Mouse (Mus musculus) right cerebral cortex, adult 2 months (tissue): ENCODE measurements at regions not wholly inside any gene's neighbourhood (a gene's known extent, or its start where the extent isn't known, plus 50 kb on each side); places are given as distances from the start of the nearest gene placed in this dataset.
A peak's percentile ranks its signal among the peaks of the same experiment; 100 is the strongest.

Experiments used
- DNase-seq, 2 experiments: peaks; one replicate each; pipeline ENCODE4 v3.0.0; 2021 to 2022; ENCODE audit warnings: low spot score in 2 of 2

DNA sequence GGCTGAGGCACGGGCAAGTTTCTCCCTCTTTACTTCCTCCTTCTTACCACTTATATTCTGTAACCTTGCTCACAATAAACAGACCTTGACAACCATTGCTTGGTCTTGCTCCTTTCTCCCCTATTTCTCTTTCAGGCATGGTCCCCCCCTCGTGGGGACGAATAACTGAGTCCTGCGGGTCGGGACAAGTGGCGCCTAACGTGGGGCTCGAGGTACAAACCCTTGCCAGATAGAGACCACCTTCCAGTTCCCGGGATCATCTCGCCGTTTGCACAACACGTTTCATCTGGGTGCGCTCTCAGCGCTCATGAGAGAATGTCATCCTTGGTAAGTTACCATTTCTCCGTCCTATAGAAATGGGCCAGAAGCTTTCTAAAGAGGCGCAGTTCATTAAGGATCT, 79.6 kb upstream of the Foxn3 start:
- no peak for DNase-seq

GRCm38 (mm10) chr12:99642131-99642895, 78.9 kb upstream of the Foxn3 start:
- DNase-seq, result no peak

GRCm38 (mm10) chr12:99641278-99641677, 77.9 kb upstream of the Foxn3 start:
- peak; percentile 39 to 41 for DNase-seq

DNA sequence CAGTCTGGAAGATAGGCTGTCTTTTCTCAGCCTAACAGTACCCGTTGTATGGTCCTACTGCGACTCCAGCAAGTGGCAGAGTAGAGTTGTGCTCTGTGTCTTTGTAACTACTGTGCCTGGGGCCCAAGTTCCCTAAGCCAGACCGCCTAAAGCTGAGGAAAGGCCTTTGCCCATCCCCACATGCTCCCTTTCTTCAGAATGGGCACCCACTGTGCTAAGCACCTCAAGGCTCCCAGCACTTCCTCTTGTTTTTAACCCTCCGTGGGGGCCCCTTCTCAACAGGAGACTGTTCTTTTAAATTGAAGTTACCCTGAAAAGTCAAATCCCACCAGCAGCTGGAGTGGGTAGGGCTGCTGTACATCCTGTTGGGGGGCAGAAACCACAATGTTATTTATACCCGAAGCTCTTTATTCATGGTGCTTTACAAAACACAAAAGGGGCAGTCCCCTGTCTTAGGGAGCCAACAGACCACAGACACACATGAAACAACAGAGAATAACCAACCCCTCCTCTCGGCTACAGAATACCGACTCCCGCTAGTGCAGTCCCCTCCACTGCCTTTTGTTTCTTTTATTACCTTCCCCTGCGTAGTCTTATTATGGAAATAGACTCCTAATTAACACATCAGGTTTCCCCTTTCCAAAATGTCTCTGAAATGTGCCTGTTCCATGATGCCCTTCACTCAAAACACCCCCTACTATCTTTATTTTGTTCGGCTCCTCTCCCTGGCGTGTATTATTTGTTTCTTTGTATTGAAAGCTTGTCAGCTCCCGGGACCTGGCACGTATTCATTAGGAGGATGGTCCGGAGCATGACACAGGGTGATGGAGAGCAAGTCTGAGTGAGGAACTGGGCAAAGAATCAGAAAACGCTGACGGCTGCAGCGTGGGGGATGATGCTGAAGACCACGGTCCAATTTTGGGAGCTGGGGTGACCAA, 77.1 kb upstream of the Foxn3 start:
- peak in 1 of 2 experiments; percentile 9 for DNase-seq

DNA sequence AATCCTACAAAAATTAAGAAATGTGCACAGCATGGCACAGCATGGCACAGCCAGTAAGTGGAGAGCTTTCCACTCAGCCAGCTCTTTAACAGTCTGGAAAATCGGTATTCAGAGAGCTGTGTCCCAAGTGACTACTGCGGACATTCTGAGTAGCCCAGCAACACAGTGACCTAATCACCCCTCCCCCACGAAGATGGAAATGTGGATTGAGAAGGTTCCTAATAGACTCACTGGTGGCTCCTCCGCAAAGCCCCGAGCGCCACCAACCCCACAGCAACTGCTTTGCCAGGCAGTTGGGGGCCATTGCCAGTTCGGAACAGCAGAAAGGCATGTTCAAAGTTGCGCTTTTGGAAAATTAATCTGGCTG, 76.4 kb upstream of the Foxn3 start:
- peak; percentile 35 to 39 for DNase-seq

DNA sequence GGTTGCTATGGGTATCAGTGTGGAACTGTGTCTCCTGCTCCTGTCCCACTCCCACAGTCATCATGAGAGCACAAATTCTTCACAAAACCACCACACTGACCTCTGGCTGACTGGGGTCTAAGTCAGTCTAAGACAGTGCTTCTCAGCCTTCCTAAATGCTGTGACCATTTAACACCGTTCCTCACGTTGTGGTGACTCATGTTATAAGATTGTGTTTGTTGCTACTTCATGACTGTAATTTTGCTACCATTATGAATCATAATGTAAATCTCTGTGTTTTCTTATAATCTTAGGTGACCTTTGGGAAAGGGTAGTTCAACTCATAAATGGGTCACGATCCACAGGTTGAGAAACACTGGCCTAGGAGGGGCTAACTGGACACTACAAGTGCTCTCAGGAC, 75.7 kb upstream of the Foxn3 start:
- no peak for DNase-seq

- no peak for DNase-seq
These were observed 74.6 kb upstream of the Foxn3 start for GRCm38 (mm10) chr12:99637986-99638385.

GRCm38 (mm10) chr12:99636234-99636633, 72.9 kb upstream of the Foxn3 start:
- DNase-seq, result no peak

DNA sequence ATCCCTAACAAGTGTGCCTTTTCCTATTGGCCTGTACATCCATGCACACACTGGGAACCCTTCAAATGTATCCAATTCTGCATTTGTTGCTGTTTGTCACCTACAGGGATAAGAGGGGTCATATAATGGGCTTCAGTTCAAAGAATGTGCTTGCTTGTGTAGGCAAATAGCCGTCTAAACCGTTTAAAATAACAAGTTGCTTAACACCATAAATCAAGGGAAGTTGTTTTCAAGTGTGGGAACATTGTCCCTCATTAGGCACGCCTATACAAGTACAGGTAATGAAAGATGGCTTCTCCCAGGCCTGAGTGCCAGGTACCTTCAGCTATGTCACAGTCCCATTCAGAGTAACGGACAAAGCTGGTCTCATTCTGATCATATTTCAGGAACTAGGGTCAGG, 72.0 kb upstream of the Foxn3 start:
- no peak for DNase-seq

- DNase-seq, result no peak
These were observed 71.3 kb upstream of the Foxn3 start for GRCm38 (mm10) chr12:99634726-99635125.

DNA sequence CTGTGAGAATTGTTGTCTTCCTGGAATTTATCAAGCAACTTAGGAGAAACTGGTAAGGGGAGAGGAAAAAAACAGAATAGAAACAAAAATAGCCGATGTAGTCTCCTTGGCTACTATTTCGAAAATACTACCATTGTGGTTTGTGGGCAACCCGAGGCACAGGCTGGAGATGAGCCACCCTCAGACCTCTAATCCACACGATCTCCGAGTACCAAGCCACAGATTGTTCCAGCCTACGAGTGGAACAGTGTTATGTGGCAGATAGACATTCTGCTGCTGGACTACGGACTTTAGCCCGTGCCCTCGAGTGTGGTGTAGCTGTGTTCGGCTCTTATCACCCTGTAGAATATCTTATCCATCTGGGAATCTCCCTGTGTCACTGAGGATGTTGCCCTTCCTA, 70.3 kb upstream of the Foxn3 start:
- no peak for DNase-seq

DNA sequence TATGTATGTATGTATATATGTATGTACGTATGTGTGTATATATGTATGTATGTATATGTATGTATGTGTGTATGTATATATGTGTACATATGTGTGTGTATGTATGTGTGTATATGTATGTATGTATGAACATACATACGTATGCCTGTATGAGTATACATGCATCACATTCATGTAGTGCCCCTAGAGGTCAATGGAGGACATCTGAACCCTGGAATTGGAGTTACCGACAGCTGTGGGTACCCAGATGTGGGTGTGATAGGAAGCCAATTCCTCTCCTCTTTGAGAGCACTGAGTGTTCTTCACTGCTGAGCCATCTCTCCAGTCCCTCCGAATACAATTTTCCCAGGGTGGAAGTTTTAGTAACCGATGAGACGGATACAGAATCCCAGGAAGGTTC, 69.6 kb upstream of the Foxn3 start:
- DNase-seq, result no peak

DNA sequence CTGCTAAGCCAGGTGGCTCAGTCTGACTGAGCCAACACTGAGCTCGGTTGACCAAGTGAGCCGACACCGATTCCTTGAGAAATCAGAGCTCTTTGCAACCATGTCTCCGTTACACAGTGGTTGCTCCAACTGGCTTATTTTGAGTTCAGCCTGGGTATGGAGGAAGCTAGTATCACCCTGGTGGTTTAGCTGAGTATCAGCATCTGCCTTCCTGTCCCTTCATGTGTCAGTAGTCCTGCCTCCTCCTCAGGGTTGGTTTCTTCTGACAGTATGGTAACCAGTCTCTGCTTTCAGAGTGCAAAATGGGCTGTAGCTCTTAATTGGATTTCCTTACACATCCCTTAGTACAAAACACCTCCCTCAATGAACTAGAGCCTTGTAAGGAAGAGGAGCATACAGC, 66.2 kb upstream of the Foxn3 start:
- DNase-seq, result no peak

DNA sequence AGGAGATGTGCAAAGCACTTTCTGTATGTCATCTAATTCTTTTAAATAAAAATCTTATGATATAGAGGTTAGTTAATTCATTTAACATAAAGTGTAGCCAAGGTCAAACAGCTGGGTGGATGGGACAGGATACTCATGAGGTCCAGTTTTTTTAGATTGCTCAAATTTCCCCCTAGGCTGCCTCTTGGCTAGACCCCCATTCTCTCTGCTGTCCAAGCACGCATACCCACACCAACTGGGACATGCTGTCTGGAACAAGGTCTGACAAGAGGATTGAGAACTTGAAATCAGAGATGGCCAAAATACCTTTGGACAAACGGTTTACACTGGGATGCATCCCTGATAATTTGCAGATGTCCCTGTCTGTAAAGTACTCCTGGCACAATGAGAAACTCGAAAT, 65.0 kb upstream of the Foxn3 start:
- no peak for DNase-seq

- DNase-seq, result peak in 1 of 2 experiments; percentile 95
These were observed 64.5 kb upstream of the Foxn3 start for GRCm38 (mm10) chr12:99627898-99628231.

DNA sequence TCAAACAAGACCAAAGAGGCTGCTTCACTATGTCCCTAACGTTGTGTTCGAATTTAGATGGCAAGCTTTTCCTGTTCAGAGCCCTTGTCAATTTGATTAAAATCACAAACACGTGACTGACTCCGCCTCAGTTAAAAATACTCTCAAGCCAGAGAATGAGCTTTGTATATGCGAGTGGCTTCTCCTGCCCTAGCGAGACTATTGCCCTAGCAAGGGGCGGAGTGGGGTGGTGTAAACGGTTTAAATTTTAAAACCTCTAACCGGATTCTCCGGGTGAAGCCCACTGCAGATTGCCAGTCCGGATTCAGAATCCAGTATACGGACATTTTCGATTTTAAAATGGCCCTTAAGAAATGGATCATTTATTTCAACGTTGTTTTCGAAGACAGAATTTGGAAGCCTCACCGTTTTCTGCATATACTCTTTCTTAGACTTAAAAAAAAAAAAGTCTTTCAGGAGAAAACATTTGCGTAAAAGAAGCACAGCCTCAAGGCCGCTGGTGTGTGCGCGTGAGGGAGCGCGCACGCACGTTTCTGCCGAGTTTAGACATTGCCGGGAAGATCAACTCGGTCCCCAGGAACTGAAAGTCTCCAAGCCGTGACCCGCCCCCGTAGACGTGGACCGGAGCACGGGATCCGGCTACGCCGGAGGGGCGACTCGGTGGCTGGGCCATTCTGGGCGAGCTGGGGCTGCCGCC, 64.0 kb upstream of the Foxn3 start:
- DNase-seq, result peak; percentile 45 to 88

DNA sequence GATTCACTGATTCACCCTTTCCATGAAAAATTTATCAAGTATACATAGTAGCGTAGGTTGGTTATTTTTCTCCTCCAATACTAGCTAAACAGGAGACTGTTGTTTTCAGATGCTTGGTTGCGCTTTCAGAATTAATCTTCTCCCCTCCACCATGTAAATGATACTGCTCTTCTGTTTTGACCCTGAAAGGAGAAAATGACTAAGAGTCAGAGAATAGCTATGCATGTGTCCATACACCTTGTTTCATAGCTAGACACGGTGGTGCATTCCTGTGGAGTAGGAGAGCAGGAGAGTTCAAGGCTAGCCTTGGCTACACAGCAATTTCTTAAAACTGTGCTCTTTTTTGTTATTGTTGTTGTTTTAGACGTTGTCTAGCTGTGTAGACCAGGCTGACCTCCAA, 62.8 kb upstream of the Foxn3 start:
- no peak for DNase-seq

DNA sequence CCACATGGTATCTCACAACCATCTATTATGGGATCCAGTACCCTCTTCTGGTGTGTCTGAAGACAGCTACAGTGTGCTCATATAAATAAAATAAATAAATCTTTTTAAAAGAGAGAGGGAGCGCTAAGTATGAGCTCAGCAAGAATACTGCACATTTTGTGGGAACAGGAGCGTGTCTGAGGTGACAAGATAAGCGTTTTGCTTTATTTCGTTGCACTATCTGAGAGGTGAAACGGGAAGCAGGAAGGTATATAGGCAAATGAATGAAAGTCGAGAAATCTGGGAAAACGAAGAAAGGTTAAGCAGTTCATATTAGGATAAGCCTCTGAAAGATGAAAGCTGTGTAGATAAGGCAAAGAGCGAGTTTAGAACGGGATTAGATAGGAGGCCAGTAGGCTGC, 61.7 kb upstream of the Foxn3 start:
- no peak for DNase-seq

GRCm38 (mm10) chr12:99622238-99622637, 58.9 kb upstream of the Foxn3 start:
- DNase-seq, result no peak

DNA sequence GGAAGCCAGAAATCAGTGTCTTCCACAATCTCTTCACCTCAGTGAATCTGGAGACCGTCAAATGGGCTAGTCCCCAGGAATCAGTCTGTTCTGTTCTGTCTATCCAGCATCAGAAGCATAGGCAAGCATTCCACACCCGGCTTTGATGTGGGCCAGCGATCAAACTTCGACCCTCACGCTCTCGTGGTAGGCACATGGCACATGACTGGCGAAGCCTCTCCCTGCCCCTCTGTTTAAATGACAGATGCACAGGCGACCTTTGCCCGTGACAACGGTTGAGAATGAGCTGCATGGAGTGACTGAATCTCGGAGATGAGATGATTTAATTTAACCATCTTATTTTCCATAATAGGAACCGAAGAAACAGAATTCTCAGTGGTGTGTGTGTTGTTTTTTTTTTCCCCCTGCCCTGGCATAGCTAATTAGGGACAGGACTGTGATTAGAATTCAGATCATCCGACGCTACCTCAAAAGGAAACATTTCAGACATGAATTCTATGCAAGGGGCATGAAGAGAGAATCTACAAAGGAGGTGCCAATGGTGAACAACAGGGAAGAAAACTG, 53.9 kb upstream of the Foxn3 start:
- no peak for DNase-seq

GRCm38 (mm10) chr12:99614420-99614819, 51.0 kb upstream of the Foxn3 start:
- no peak for DNase-seq
